Mouse (Mus musculus): Measurements from ENCODE around the gene Chp1. TPM values are rescaled to one million over a fixed set of nuclear protein-coding genes. Genes with fewer than 3 reads are reported as not detected.

Chp1 gene
- polyA plus RNA-seq, 1 experiment = 90.0 TPM

- H3K4me3 ChIP-seq (ENCODE audit: insufficient read depth, low read length) = no peak overlapping the region
- H3K27ac ChIP-seq (ENCODE audit: insufficient read depth, low read depth, low read length) = no peak overlapping the region
- no peaks in the 10 kb centered on the region for H3K4me1 ChIP-seq (ENCODE audit: control insufficient read depth, insufficient read depth, low read length)
- no peak for TF ChIP-seq CTCF (IDR thresholded peaks at IDR 0.05; ENCODE audit: low read depth, low read length)
- no peak for TF ChIP-seq POLR2A (IDR thresholded peaks at IDR 0.05; ENCODE audit: borderline replicate concordance, low read depth, low read length)
Observed at GRCm38 (mm10) chr2:119523836-119524235, 23.7 kb upstream of the Chp1 start.

GRCm38 (mm10) chr2:119525422-119525821, 22.1 kb upstream of the Chp1 start:
- H3K4me3 ChIP-seq (ENCODE audit: insufficient read depth, low read length) = no peak overlapping the region
- H3K27ac ChIP-seq (ENCODE audit: insufficient read depth, low read depth, low read length) = no peak overlapping the region
- TF ChIP-seq POLR2A (IDR thresholded peaks at IDR 0.05; ENCODE audit: borderline replicate concordance, low read depth, low read length) (no peak), CTCF (IDR thresholded peaks at IDR 0.05; ENCODE audit: low read depth, low read length) (no peak)
- H3K4me1 ChIP-seq (ENCODE audit: control insufficient read depth, insufficient read depth, low read length) = no peaks in the 10 kb centered on the region

- Histone ChIP-seq H3K27ac (ENCODE audit: insufficient read depth, low read depth, low read length) (no peak overlapping the region), H3K4me1 (ENCODE audit: control insufficient read depth, insufficient read depth, low read length) (no peaks in the 10 kb centered on the region), H3K4me3 (ENCODE audit: insufficient read depth, low read length) (no peak overlapping the region)
- TF ChIP-seq POLR2A (IDR thresholded peaks at IDR 0.05; ENCODE audit: borderline replicate concordance, low read depth, low read length) = no peak
- no peak for TF ChIP-seq CTCF (IDR thresholded peaks at IDR 0.05; ENCODE audit: low read depth, low read length)
Observed at GRCm38 (mm10) chr2:119538802-119539201, 8.7 kb upstream of the Chp1 start.

- no peak overlapping the region for H3K27ac ChIP-seq (ENCODE audit: insufficient read depth, low read depth, low read length)
- no peak overlapping the region for H3K4me3 ChIP-seq (ENCODE audit: insufficient read depth, low read length)
- no peak for TF ChIP-seq CTCF (IDR thresholded peaks at IDR 0.05; ENCODE audit: low read depth, low read length)
- TF ChIP-seq POLR2A (IDR thresholded peaks at IDR 0.05; ENCODE audit: borderline replicate concordance, low read depth, low read length) = no peak
- H3K4me1 ChIP-seq (ENCODE audit: control insufficient read depth, insufficient read depth, low read length) = peaks cover 4% of the 10 kb centered on the region; the same call in 1 of the 2 replicates
Observed at GRCm38 (mm10) chr2:119542106-119542505, 5.4 kb upstream of the Chp1 start.

GRCm38 (mm10) chr2:119543656-119544055, 3.8 kb upstream of the Chp1 start:
- Histone ChIP-seq H3K4me1 (ENCODE audit: control insufficient read depth, insufficient read depth, low read length) (peaks cover 6% of the 10 kb centered on the region), H3K4me3 (ENCODE audit: insufficient read depth, low read length) (no peak overlapping the region), H3K27ac (ENCODE audit: insufficient read depth, low read depth, low read length) (no peak overlapping the region)
- TF ChIP-seq POLR2A (IDR thresholded peaks at IDR 0.05; ENCODE audit: borderline replicate concordance, low read depth, low read length) (no peak), CTCF (IDR thresholded peaks at IDR 0.05; ENCODE audit: low read depth, low read length) (no peak)

GRCm38 (mm10) chr2:119546848-119547521, 512 bp upstream of the Chp1 start:
- H3K4me1 ChIP-seq (ENCODE audit: control insufficient read depth, insufficient read depth, low read length) = peaks cover 14% of the 10 kb centered on the region
- H3K4me3 ChIP-seq (ENCODE audit: insufficient read depth, low read length) = peak overlapping the region; percentile 62
- TF ChIP-seq CTCF (IDR thresholded peaks at IDR 0.05; ENCODE audit: low read depth, low read length) (peak; percentile 98), POLR2A (IDR thresholded peaks at IDR 0.05; ENCODE audit: borderline replicate concordance, low read depth, low read length) (no peak)

GRCm38 (mm10) chr2:119548371-119548660, 819 bp downstream of the Chp1 start:
- Histone ChIP-seq H3K27ac (ENCODE audit: insufficient read depth, low read depth, low read length) (no peak overlapping the region), H3K4me3 (ENCODE audit: insufficient read depth, low read length) (peak overlapping the region; percentile 82), H3K4me1 (ENCODE audit: control insufficient read depth, insufficient read depth, low read length) (peaks cover 14% of the 10 kb centered on the region)
- no peak for TF ChIP-seq CTCF (IDR thresholded peaks at IDR 0.05; ENCODE audit: low read depth, low read length)
- TF ChIP-seq POLR2A (IDR thresholded peaks at IDR 0.05; ENCODE audit: borderline replicate concordance, low read depth, low read length) = no peak

More at GRCm38 (mm10) chr2:119546848-119547521, 512 bp upstream of the Chp1 start:
- H3K27ac ChIP-seq (ENCODE audit: insufficient read depth, low read depth, low read length) = peak overlapping the region; percentile 66

- TF ChIP-seq POLR2A (IDR thresholded peaks at IDR 0.05; ENCODE audit: borderline replicate concordance, low read depth, low read length) (no peak), CTCF (IDR thresholded peaks at IDR 0.05; ENCODE audit: low read depth, low read length) (no peak)
- Histone ChIP-seq H3K4me3 (ENCODE audit: insufficient read depth, low read length) (no peak overlapping the region), H3K27ac (ENCODE audit: insufficient read depth, low read depth, low read length) (no peak overlapping the region)
Observed at GRCm38 (mm10) chr2:119548691-119549090, 1.2 kb downstream of the Chp1 start.

GRCm38 (mm10) chr2:119549678-119550077, 2.2 kb downstream of the Chp1 start:
- no peak for TF ChIP-seq CTCF (IDR thresholded peaks at IDR 0.05; ENCODE audit: low read depth, low read length)
- no peak for TF ChIP-seq POLR2A (IDR thresholded peaks at IDR 0.05; ENCODE audit: borderline replicate concordance, low read depth, low read length)
- H3K27ac ChIP-seq (ENCODE audit: insufficient read depth, low read depth, low read length) = no peak overlapping the region
- H3K4me3 ChIP-seq (ENCODE audit: insufficient read depth, low read length) = no peak overlapping the region

More at GRCm38 (mm10) chr2:119548691-119549090, 1.2 kb downstream of the Chp1 start:
- H3K4me1 ChIP-seq (ENCODE audit: control insufficient read depth, insufficient read depth, low read length) = peaks cover 14% of the 10 kb centered on the region

GRCm38 (mm10) chr2:119558039-119558438, 10.5 kb downstream of the Chp1 start:
- peaks cover 8% of the 10 kb centered on the region for H3K4me1 ChIP-seq (ENCODE audit: control insufficient read depth, insufficient read depth, low read length)
- H3K4me3 ChIP-seq (ENCODE audit: insufficient read depth, low read length) = no peak overlapping the region
- no peak overlapping the region for H3K27ac ChIP-seq (ENCODE audit: insufficient read depth, low read depth, low read length)
- TF ChIP-seq POLR2A (IDR thresholded peaks at IDR 0.05; ENCODE audit: borderline replicate concordance, low read depth, low read length) (no peak), CTCF (IDR thresholded peaks at IDR 0.05; ENCODE audit: low read depth, low read length) (no peak)

More at GRCm38 (mm10) chr2:119549678-119550077, 2.2 kb downstream of the Chp1 start:
- peaks cover 14% of the 10 kb centered on the region for H3K4me1 ChIP-seq (ENCODE audit: control insufficient read depth, insufficient read depth, low read length)

All from bone marrow macrophage, adult 2 months (primary cell).